Mouse (Mus musculus) megakaryocyte progenitor cell, adult 5-6 weeks (primary cell): ENCODE measurements at regions not wholly inside any gene's neighbourhood (a gene's known extent, or its start where the extent isn't known, plus 50 kb on each side); places are given as distances from the start of the nearest gene placed in this dataset.

Experiments used
- ATAC-seq: replicated peaks from 2 replicates; pipeline ENCODE4 v1.8.0; 2016; ENCODE audit warnings: mild to moderate bottlenecking, moderate TSS enrichment, inconsistent platforms; ENCODE audit not compliant: poor library complexity

DNA sequence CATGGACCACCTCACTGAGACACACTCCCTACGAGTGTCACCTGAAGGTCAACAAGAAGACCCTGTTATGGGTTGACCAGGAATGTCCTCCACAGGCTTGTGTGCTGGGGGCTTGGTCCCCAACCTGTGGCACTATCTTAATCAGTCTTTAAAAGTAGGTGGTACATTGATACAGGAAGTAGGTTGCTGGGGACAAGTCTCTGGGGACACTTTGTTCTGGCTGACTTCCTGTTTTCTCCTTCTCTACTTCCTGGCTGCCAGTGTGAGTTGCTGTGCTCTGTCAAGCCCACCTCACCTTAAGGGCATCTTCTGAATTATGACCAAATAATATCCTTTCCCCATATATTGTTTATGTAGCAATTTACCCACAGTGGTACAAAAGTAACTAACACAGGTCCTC lies 96.1 kb downstream of the Cct6b start:
- no peak; the same call in 1 of the 2 replicates for ATAC-seq

DNA sequence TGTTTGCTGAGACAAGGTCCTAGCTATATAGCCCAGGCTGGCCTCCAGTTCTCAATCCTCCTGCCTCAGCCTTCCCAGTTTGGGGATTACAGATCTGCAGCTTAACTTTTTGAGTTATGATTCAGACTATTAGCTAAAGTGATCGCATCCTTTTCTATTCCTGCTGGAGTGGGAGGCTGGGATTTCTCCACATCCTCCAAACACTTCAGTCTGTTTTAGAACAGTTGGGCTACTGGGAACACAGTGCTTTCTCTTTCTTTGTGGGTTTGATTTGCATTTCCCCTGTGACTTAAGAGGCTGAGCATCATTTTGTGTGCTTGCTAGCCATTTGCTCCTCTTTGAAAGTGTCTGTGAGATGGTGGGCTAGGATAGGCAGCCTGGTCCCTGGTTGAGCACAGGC lies 100.0 kb downstream of the Cct6b start:
- no peak for ATAC-seq

GRCm38 (mm10) chr11:82662086-82662485 lies 102.0 kb downstream of the Cct6b start:
- no peak for ATAC-seq

DNA sequence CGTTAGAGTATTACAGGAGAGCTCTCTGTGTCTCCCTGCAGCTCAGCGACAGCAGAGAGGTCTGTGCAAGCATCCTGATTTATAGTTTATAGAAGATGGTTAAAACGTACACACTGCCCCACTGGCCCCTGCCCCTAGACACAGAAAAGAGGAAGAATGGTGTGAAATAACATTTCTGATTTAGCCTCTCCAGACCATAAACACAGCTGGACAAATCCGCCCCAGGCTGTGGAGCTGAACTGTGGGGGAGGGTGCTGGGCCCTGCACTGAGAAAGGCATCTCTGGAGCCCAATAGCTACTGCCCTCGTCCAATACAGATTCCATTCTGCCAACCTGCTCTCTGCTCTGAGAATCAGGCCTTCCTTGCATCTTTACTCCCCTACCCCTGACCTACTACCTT lies 112.4 kb downstream of the Cct6b start:
- no peak for ATAC-seq

- ATAC-seq = no peak
Measured at GRCm38 (mm10) chr11:82638513-82638912, 125.6 kb downstream of the Cct6b start.

DNA sequence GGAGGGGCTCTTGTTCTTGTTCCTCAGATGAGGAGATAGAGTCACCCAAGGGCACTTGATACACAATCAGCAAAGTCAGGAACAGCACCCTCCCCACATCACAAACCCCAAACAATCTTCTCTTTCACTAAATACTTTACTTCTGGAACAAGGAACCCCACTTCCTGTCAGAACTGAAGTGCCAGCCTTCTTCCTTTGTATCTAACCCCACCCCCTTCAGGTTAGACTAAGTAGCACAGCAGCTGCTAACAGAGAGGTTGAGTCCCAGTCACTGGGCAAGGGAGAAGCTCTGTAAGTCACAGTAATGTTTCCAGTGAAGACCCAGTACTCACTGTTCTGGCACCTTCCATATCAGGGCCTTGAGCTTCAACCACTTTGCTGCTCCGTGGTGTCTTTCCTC lies 131.9 kb downstream of the Cct6b start:
- no peak for ATAC-seq

DNA sequence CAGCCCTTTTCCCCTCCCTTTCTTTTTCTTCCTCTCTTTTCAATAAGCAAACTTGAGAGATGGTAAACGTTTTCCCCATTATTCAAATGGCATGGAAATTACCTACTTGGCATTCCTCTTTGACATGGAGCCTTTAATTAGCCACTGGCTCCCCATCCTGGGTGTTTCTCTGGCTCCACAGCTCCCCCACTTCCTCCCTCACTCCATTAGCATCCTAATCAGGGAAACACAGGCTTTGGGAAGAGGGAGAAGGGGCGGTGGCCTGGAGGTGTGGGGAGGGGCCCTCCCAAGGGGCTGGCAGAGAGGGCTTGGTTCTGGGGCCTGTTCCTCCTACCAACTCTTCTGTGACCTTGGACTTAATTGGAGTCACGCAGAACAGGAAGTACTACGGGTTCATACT lies 132.7 kb downstream of the Cct6b start:
- no peak for ATAC-seq

- ATAC-seq = no peak
Measured at GRCm38 (mm10) chr11:82626501-82627111, 137.5 kb downstream of the Cct6b start.

GRCm38 (mm10) chr11:82621061-82621460 lies 143.1 kb downstream of the Cct6b start:
- ATAC-seq = no peak

- ATAC-seq = no peak
Measured at GRCm38 (mm10) chr11:82619418-82619817, 144.7 kb downstream of the Cct6b start.

DNA sequence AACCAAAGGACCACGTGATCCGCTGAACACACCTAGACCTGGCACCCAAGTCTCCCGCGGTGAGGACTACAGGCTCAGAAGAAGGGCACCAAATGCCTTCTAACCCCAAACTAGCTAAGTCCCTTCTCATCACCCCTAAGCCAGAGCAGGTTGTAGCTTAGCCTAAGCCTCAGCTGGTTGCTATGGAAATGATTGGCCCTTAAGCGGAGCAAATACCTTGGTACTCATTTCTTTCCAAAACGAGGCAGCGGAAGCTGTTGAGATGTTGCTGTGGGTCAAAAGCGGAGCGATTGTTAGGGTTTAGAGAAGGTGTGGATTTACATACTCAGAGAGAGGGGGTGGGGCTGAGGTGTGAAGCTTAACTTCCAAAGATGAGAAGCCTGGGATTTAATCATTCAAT lies 145.7 kb downstream of the Cct6b start:
- no peak for ATAC-seq

- no peak for ATAC-seq
Measured at GRCm38 (mm10) chr11:82616856-82617255, 147.3 kb downstream of the Cct6b start.

DNA sequence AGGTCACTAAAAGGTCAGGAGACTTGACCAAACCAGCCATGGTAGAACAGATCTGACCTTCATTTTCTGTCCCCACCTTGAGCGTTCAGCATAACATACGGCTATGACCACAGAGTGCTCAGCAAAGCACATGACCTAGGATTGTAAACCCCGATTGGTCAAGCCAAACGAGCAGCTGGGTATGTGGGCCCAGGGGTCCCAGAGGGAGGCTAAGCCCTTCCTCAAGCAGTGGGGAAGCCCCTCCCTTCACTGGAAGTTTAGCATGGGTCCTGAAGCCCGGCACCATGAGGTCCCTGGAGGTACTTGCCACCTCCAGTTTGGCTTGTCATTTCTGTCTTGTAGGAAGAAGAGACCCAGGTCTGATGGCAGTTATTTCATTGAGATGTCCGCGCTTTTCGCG lies 149.8 kb downstream of the Cct6b start:
- no peak for ATAC-seq

DNA sequence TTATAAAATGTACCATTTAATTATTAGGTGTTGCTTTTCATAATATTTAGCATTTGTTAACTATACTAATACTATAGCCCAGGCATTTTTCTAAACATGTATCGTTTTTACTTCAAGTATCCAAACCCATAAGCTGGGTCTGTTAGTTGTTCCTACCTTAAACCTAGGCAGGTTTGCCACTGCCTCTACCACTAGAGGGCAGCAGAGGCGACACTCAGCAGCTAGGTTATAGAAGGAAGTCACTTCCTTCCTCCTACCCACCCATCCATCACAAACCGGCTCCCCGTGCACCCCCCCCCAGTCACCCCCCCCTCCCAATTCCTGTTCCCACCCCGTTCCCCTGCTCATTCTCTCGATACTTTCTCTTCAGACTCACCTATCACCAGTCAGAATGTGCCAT lies 150.6 kb downstream of the Cct6b start:
- peak; percentile 78 for ATAC-seq

GRCm38 (mm10) chr11:82612026-82612425 lies 152.1 kb downstream of the Cct6b start:
- ATAC-seq = peak; percentile 84

DNA sequence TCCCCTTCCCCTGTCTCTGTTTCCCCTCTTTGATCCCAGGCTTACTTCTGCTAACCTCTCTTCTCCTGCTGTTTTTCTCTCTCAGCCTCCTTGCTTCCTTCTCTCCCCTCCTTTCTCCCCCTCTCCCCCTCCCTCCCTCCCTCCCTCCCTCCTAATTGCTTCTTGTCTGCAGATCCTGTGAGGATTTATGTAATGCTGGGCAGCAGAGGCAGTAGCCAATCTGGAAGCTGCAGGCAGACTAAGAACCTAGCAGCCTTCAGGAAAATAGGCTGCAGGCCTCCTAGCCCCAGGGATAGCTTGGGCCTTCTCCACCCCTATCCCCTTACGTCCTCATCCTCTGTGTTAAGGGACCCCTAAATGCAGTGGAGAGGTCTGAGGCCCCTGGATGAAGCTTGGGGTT lies 155.2 kb downstream of the Cct6b start:
- no peak for ATAC-seq

- ATAC-seq = no peak
Measured at GRCm38 (mm10) chr11:82607661-82608060, 156.5 kb downstream of the Cct6b start.

DNA sequence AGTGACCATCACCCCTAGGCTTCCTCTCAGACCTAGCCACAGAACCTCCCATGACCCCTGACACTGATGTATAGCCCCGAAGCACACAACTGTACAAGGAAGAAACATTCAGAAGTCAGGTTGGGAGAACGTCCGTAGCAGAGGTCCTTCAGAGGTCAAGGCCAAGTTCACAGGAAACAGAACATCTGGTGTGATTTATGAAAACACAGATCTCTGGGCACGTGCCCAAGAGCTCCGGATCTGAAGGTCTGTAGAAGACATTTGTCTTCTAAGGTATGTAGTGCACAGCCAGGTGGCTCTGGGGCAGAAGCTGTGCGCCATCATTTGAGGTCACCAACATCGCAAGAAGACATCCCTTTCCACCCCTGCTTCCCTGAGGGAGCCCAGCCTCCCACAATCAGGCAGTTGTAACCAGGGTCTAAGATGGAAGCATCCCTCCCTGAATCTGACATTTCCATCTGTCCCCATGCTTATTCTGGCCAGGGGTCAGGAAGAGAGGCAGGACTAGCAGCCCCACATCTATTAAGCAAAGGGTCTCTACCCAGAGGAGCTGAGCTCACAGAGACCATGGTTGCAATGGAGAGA lies 159.8 kb downstream of the Cct6b start:
- no peak for ATAC-seq

DNA sequence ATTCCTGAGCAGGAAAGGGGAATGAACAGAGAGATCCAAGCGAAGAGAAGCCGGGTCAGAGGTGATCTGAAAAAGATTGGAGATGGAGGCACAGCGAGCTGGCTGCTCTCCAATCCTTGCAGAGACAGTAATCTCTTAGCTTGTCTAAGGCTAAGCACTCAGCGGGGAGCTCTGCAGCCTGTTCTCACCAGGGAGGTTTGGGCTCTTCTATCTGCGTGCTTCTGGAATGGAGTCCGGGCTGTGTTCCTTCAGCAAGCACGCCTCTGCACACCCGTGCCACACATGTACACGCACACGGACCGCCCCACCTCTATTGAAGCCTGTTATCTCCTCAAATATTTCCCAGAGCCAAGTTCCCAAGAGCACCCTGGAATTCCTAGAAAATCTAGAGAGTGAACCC lies 161.3 kb downstream of the Cct6b start:
- no peak for ATAC-seq

DNA sequence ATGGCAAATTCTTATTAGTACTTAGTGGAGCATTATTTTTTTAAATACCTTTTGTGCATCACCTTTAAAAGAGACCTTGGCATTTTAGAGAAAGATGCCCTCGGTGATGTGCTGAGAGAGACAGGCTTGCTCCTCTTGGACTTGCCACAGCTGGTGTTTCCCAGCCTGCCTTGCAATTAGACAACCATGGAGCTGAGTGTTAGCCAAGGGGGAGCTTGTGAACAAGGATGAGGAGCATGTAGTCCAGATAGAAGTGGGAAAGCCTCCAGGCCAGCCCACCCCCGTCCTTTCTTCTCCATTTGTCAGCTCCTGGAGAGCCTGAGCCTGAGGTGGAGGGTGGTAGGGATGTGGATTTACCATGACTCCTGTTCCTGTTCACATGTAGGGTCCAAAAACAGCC lies 161.9 kb downstream of the Cct6b start:
- no peak for ATAC-seq

- ATAC-seq = no peak
Measured at GRCm38 (mm10) chr11:82600151-82600550, 164.0 kb downstream of the Cct6b start.

DNA sequence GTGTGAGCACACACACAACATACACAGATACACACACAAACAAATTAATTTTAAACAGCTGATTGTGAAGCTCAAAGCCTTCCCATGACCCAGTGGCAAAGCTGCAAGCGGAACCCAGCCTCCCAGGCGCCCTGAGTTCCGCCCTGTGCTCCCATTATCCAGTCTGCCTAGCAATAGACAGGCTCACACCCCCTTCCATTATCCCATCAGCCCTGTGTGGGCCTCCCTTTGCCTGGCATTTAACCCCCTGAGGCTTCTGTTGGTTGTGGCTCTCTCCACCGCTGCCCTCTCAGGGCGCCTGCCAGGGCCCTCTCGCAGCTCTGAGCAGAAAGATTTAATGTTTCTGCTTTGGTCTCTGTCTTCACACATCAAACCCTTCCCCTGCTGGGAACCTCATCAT lies 166.4 kb downstream of the Cct6b start:
- no peak for ATAC-seq

DNA sequence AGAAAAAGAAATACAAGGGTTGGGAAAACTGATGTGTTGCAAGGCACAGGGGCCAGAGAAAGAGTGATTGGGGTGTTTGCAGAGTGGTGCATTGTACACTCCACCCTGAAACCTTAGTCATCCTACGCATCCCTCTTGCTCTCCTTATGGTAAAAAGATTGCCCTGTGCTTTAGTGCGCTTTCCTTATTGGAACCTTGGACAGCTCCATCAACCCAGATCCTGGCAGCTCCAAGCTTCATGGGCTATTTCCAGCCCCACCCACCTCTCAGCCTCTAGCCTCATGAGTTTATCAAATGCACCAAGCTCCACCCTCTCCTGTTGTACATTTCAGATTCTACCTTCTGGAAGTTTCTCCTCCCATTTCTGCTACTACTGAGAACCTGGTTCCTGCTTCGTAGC lies 167.3 kb downstream of the Cct6b start:
- ATAC-seq = no peak
